Mouse (Mus musculus): ENCODE measurements around the gene Zcchc13.

Gene Zcchc13

GRCm38 (mm10) chrX:103624426-103625168 lies 5.8 kb upstream of the Zcchc13 start:
- TF ChIP-seq CTCF (conservative IDR thresholded peaks at IDR 0.05; ENCODE audit: low read length) (no peak; the same call in 1 of the 2 replicates), POU5F1 (IDR thresholded peaks at IDR 0.05; ENCODE audit: borderline replicate concordance, low read length) (no peak)
- peaks cover 34% of the 10 kb centered on the region for H3K27me3 ChIP-seq (ENCODE audit: insufficient read depth, low read length)
- H3K9me3 ChIP-seq (ENCODE audit: low read length): no peaks in the 10 kb centered on the region
- H3K4me3 ChIP-seq (replicated peaks; ENCODE audit: low read length): no peak overlapping the region
- H3K4me1 ChIP-seq (replicated peaks; ENCODE audit: low read depth, low read length): 0 out of 2 replicates have a peak, but pooled peaks cover 5% of the 10 kb centered on the region
- H3K36me3 ChIP-seq (ENCODE audit: insufficient read depth, low read length): no peaks in the 10 kb centered on the region

- no peaks in the 10 kb centered on the region for H3K36me3 ChIP-seq (ENCODE audit: insufficient read depth, low read length)
- no peaks in the 10 kb centered on the region for H3K4me1 ChIP-seq (replicated peaks; ENCODE audit: low read depth, low read length)
- no peaks in the 10 kb centered on the region for H3K9me3 ChIP-seq (ENCODE audit: low read length)
- peaks cover 20% of the 10 kb centered on the region for H3K27me3 ChIP-seq (ENCODE audit: insufficient read depth, low read length)
- no peak overlapping the region for H3K4me3 ChIP-seq (replicated peaks; ENCODE audit: low read length)
- TF ChIP-seq NANOG (IDR thresholded peaks at IDR 0.05; ENCODE audit: borderline replicate concordance, low read length) (no peak), CTCF (conservative IDR thresholded peaks at IDR 0.05; ENCODE audit: low read length) (no peak), POU5F1 (IDR thresholded peaks at IDR 0.05; ENCODE audit: borderline replicate concordance, low read length) (no peak)
These were observed 1.5 kb upstream of the Zcchc13 start for GRCm38 (mm10) chrX:103628890-103629289.

- Histone ChIP-seq H3K36me3 (ENCODE audit: insufficient read depth, low read length) (no peaks in the 10 kb centered on the region), H3K4me3 (replicated peaks; ENCODE audit: low read length) (no peak overlapping the region), H3K9me3 (ENCODE audit: low read length) (no peaks in the 10 kb centered on the region), H3K27me3 (ENCODE audit: insufficient read depth, low read length) (peaks cover 11% of the 10 kb centered on the region), H3K4me1 (replicated peaks; ENCODE audit: low read depth, low read length) (no peaks in the 10 kb centered on the region)
- no peak for TF ChIP-seq POU5F1 (IDR thresholded peaks at IDR 0.05; ENCODE audit: borderline replicate concordance, low read length)
- TF ChIP-seq NANOG (IDR thresholded peaks at IDR 0.05; ENCODE audit: borderline replicate concordance, low read length): no peak
- TF ChIP-seq CTCF (conservative IDR thresholded peaks at IDR 0.05; ENCODE audit: low read length): no peak
These were observed 3.5 kb downstream of the Zcchc13 start for GRCm38 (mm10) chrX:103633895-103634294.

GRCm38 (mm10) chrX:103636021-103636420 lies 5.6 kb downstream of the Zcchc13 start:
- Histone ChIP-seq H3K27me3 (ENCODE audit: insufficient read depth, low read length) (peaks cover 8% of the 10 kb centered on the region), H3K36me3 (ENCODE audit: insufficient read depth, low read length) (no peaks in the 10 kb centered on the region), H3K4me1 (replicated peaks; ENCODE audit: low read depth, low read length) (no peaks in the 10 kb centered on the region), H3K9me3 (ENCODE audit: low read length) (no peaks in the 10 kb centered on the region), H3K4me3 (replicated peaks; ENCODE audit: low read length) (no peak overlapping the region)
- TF ChIP-seq CTCF (conservative IDR thresholded peaks at IDR 0.05; ENCODE audit: low read length) (no peak), POU5F1 (IDR thresholded peaks at IDR 0.05; ENCODE audit: borderline replicate concordance, low read length) (no peak)

GRCm38 (mm10) chrX:103638566-103638965 lies 8.2 kb downstream of the Zcchc13 start:
- H3K9me3 ChIP-seq (ENCODE audit: low read length): no peaks in the 10 kb centered on the region
- no peaks in the 10 kb centered on the region for H3K4me1 ChIP-seq (replicated peaks; ENCODE audit: low read depth, low read length)
- H3K4me3 ChIP-seq (replicated peaks; ENCODE audit: low read length): no peak overlapping the region
- H3K27me3 ChIP-seq (ENCODE audit: insufficient read depth, low read length): peaks cover 7% of the 10 kb centered on the region; the same call in 1 of the 2 replicates
- no peaks in the 10 kb centered on the region for H3K36me3 ChIP-seq (ENCODE audit: insufficient read depth, low read length)
- no peak for TF ChIP-seq CTCF (conservative IDR thresholded peaks at IDR 0.05; ENCODE audit: low read length)
- TF ChIP-seq POU5F1 (IDR thresholded peaks at IDR 0.05; ENCODE audit: borderline replicate concordance, low read length): no peak
- TF ChIP-seq NANOG (IDR thresholded peaks at IDR 0.05; ENCODE audit: borderline replicate concordance, low read length): no peak

GRCm38 (mm10) chrX:103644301-103644700 lies 13.9 kb downstream of the Zcchc13 start:
- Histone ChIP-seq H3K36me3 (ENCODE audit: insufficient read depth, low read length) (no peaks in the 10 kb centered on the region), H3K4me3 (replicated peaks; ENCODE audit: low read length) (no peak overlapping the region), H3K9me3 (ENCODE audit: low read length) (no peaks in the 10 kb centered on the region), H3K27me3 (ENCODE audit: insufficient read depth, low read length) (peaks cover 3% of the 10 kb centered on the region; the same call in 1 of the 2 replicates), H3K4me1 (replicated peaks; ENCODE audit: low read depth, low read length) (no peaks in the 10 kb centered on the region)
- TF ChIP-seq NANOG (IDR thresholded peaks at IDR 0.05; ENCODE audit: borderline replicate concordance, low read length) (no peak), CTCF (conservative IDR thresholded peaks at IDR 0.05; ENCODE audit: low read length) (no peak), POU5F1 (IDR thresholded peaks at IDR 0.05; ENCODE audit: borderline replicate concordance, low read length) (no peak)

GRCm38 (mm10) chrX:103652048-103652447 lies 21.7 kb downstream of the Zcchc13 start:
- TF ChIP-seq NANOG (IDR thresholded peaks at IDR 0.05; ENCODE audit: borderline replicate concordance, low read length) (no peak), POU5F1 (IDR thresholded peaks at IDR 0.05; ENCODE audit: borderline replicate concordance, low read length) (no peak), CTCF (conservative IDR thresholded peaks at IDR 0.05; ENCODE audit: low read length) (no peak)
- H3K4me1 ChIP-seq (replicated peaks; ENCODE audit: low read depth, low read length): no peaks in the 10 kb centered on the region

GRCm38 (mm10) chrX:103653021-103653420 lies 22.6 kb downstream of the Zcchc13 start:
- Histone ChIP-seq H3K9me3 (ENCODE audit: low read length) (no peaks in the 10 kb centered on the region), H3K36me3 (ENCODE audit: insufficient read depth, low read length) (no peaks in the 10 kb centered on the region), H3K4me3 (replicated peaks; ENCODE audit: low read length) (no peak overlapping the region), H3K27me3 (ENCODE audit: insufficient read depth, low read length) (peaks cover 3% of the 10 kb centered on the region; the same call in 1 of the 2 replicates), H3K4me1 (replicated peaks; ENCODE audit: low read depth, low read length) (no peaks in the 10 kb centered on the region)
- TF ChIP-seq CTCF (conservative IDR thresholded peaks at IDR 0.05; ENCODE audit: low read length) (no peak), NANOG (IDR thresholded peaks at IDR 0.05; ENCODE audit: borderline replicate concordance, low read length) (no peak), POU5F1 (IDR thresholded peaks at IDR 0.05; ENCODE audit: borderline replicate concordance, low read length) (no peak)

More at GRCm38 (mm10) chrX:103652048-103652447, 21.7 kb downstream of the Zcchc13 start:
- Histone ChIP-seq H3K4me3 (replicated peaks; ENCODE audit: low read length) (no peak overlapping the region), H3K36me3 (ENCODE audit: insufficient read depth, low read length) (no peaks in the 10 kb centered on the region), H3K9me3 (ENCODE audit: low read length) (no peaks in the 10 kb centered on the region), H3K27me3 (ENCODE audit: insufficient read depth, low read length) (peaks cover 3% of the 10 kb centered on the region; the same call in 1 of the 2 replicates)
